Mouse (Mus musculus): ENCODE results near the gene Gm11027.

Gm11027 gene

GRCm38 (mm10) chr12:116279181-116279580 is 4.0 kb downstream of the Gm11027 start:
- no peak for DNase-seq (ENCODE audit: low spot score)

- no peak for DNase-seq (ENCODE audit: low spot score)
These were observed 5.0 kb downstream of the Gm11027 start for GRCm38 (mm10) chr12:116280149-116280652.

- DNase-seq (ENCODE audit: low spot score), result peak; percentile 100
These were observed 5.6 kb downstream of the Gm11027 start, which contains the start of gene Esyt2 for GRCm38 (mm10) chr12:116280653-116281364. Esyt2 (plus strand) TSS chr12:116281196.

GRCm38 (mm10) chr12:116281427-116282281 is 6.5 kb downstream of the Gm11027 start:
- DNase-seq (ENCODE audit: low spot score), result no peak

- no peak for DNase-seq (ENCODE audit: low spot score)
These were observed 7.7 kb downstream of the Gm11027 start for GRCm38 (mm10) chr12:116282856-116283255.

- peak; percentile 26 for DNase-seq (ENCODE audit: low spot score)
These were observed 8.3 kb downstream of the Gm11027 start for GRCm38 (mm10) chr12:116283511-116283910.

- DNase-seq (ENCODE audit: low spot score), result no peak
These were observed 18.0 kb downstream of the Gm11027 start for GRCm38 (mm10) chr12:116293185-116293584.

- no peak for DNase-seq (ENCODE audit: low spot score)
These were observed 18.6 kb downstream of the Gm11027 start for GRCm38 (mm10) chr12:116293599-116294292.

GRCm38 (mm10) chr12:116299906-116300305 is 24.7 kb downstream of the Gm11027 start:
- peak; percentile 43 for DNase-seq (ENCODE audit: low spot score)

GRCm38 (mm10) chr12:116302181-116302580 is 27.0 kb downstream of the Gm11027 start:
- no peak for DNase-seq (ENCODE audit: low spot score)

GRCm38 (mm10) chr12:116306042-116306441 is 30.9 kb downstream of the Gm11027 start:
- no peak for DNase-seq (ENCODE audit: low spot score)

GRCm38 (mm10) chr12:116307870-116308269 is 32.7 kb downstream of the Gm11027 start:
- no peak for DNase-seq (ENCODE audit: low spot score)

- no peak for DNase-seq (ENCODE audit: low spot score)
These were observed 33.4 kb downstream of the Gm11027 start for GRCm38 (mm10) chr12:116308612-116309011.

GRCm38 (mm10) chr12:116313816-116314215 is 38.6 kb downstream of the Gm11027 start:
- peak; percentile 35 for DNase-seq (ENCODE audit: low spot score)

GRCm38 (mm10) chr12:116315498-116315897 is 40.3 kb downstream of the Gm11027 start:
- DNase-seq (ENCODE audit: low spot score), result peak; percentile 46

GRCm38 (mm10) chr12:116317818-116318217 is 42.6 kb downstream of the Gm11027 start:
- DNase-seq (ENCODE audit: low spot score), result no peak
